11 mouse cellular contexts compared by ENCODE assay signal in the genomic region with DNA sequence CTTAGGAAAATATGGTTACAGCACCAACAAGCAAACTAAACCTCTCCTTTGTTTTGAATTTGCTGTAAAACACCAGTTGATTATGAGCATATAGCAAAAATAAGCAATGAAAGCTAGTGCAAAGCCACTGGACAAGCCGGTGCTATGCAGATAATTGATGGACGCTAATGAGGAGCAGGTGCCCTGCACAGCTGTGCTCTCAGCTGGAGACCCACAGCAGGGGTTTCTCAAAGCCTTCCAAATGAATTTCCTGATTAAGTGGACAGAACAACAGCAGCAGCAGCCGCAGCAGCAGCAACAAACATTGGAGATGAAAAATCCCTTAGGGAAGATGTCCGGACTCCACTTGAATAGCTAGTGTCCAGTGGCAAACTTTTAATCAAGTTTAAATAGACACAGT.
DNase-seq lines count a peak whose midpoint lies in the region; ATAC-seq lines count a peak whose summit lies in the region.
"Had no signal": no experiment of that assay in that cellular context is flagged by ENCODE, and none has a peak within 500 bp of the region (broad histone marks: within the 10 kb centered on the region; RNA-seq: fewer than 3 reads in every experiment).

No protein-coding gene starts in this region.

- peaks cover 11% of the 10 kb centered on the region for H3K4me1 ChIP-seq in hindbrain, embryonic 10.5 days (replicated peaks)
- H3K4me1 ChIP-seq in hindbrain, embryonic 14.5 days (replicated peaks; ENCODE audit: control insufficient read depth, insufficient read depth, low read length) = peaks cover 7% of the 10 kb centered on the region; the same call in 1 of the 2 replicates
- peaks cover 6% of the 10 kb centered on the region; the same call in 1 of the 2 replicates for H3K4me1 ChIP-seq in midbrain, embryonic 11.5 days (ENCODE audit: control insufficient read depth, insufficient read depth, low read length)
- no peaks in the 10 kb centered on the region for H3K4me1 ChIP-seq in midbrain, embryonic 16.5 days (ENCODE audit: control insufficient read depth, insufficient read depth, low read length)
- no peaks in the 10 kb centered on the region for H3K4me1 ChIP-seq in intestine, embryonic 15.5 days (replicated peaks)
- H3K4me1 ChIP-seq: liver, embryonic 13.5 days had no signal

- H3K9ac ChIP-seq in hindbrain, embryonic 14.5 days = no peak overlapping the region
- no peak overlapping the region for H3K9ac ChIP-seq in midbrain, embryonic 11.5 days (ENCODE audit: low read length)
- H3K9ac ChIP-seq in midbrain, embryonic 16.5 days (ENCODE audit: low read depth, low read length) = no peak overlapping the region
- no peak overlapping the region for H3K9ac ChIP-seq in intestine, embryonic 15.5 days
- H3K9ac ChIP-seq: liver, embryonic 13.5 days had no signal

- no peaks in the 10 kb centered on the region for H3K27me3 ChIP-seq in hindbrain, embryonic 10.5 days (ENCODE audit: insufficient read depth, poor library complexity, severe bottlenecking)
- no peaks in the 10 kb centered on the region for H3K27me3 ChIP-seq in hindbrain, embryonic 14.5 days (ENCODE audit: control insufficient read depth, insufficient read depth, low read length)
- H3K27me3 ChIP-seq in midbrain, embryonic 11.5 days (ENCODE audit: control insufficient read depth, insufficient read depth, low read length) = no peaks in the 10 kb centered on the region
- H3K27me3 ChIP-seq in midbrain, embryonic 16.5 days (ENCODE audit: control insufficient read depth, insufficient read depth, low read depth, low read length) = no peaks in the 10 kb centered on the region
- no peaks in the 10 kb centered on the region for H3K27me3 ChIP-seq in intestine, embryonic 15.5 days (replicated peaks)
- H3K27me3 ChIP-seq: CH12.LX; liver, embryonic 13.5 days had no signal

- 11% methylated on average over 4 of the region's 4 CpGs for WGBS in hindbrain, embryonic 10.5 days
- 5% methylated on average over 4 of the region's 4 CpGs for WGBS in hindbrain, embryonic 14.5 days
- WGBS in midbrain, embryonic 11.5 days = 5% methylated on average over 4 of the region's 4 CpGs
- WGBS in midbrain, embryonic 16.5 days = 5% methylated on average over 4 of the region's 4 CpGs
- 40% methylated on average over 4 of the region's 4 CpGs for WGBS in intestine, embryonic 15.5 days

- ATAC-seq in hindbrain, embryonic 14.5 days (ENCODE audit: low FRiP score) = no peak
- peak; percentile 77 for ATAC-seq in midbrain, embryonic 11.5 days (ENCODE audit: low FRiP score)
- ATAC-seq in midbrain, embryonic 16.5 days = no peak
- peak; percentile 59; the same call in 1 of the 2 replicates for ATAC-seq in intestine, embryonic 15.5 days

- no peaks in the 10 kb centered on the region for H3K9me3 ChIP-seq in hindbrain, embryonic 10.5 days
- no peaks in the 10 kb centered on the region for H3K9me3 ChIP-seq in hindbrain, embryonic 14.5 days (ENCODE audit: control insufficient read depth, low read length)
- H3K9me3 ChIP-seq in midbrain, embryonic 11.5 days (ENCODE audit: control insufficient read depth, low read length) = no peaks in the 10 kb centered on the region
- no peaks in the 10 kb centered on the region for H3K9me3 ChIP-seq in midbrain, embryonic 16.5 days (replicated peaks; ENCODE audit: control insufficient read depth, low read length, poor library complexity, severe bottlenecking)
- no peaks in the 10 kb centered on the region for H3K9me3 ChIP-seq in intestine, embryonic 15.5 days
- H3K9me3 ChIP-seq: liver, embryonic 13.5 days had no signal

- no peak overlapping the region for H3K4me2 ChIP-seq in hindbrain, embryonic 14.5 days (replicated peaks)
- no peak overlapping the region for H3K4me2 ChIP-seq in midbrain, embryonic 11.5 days
- no peak overlapping the region for H3K4me2 ChIP-seq in midbrain, embryonic 16.5 days (ENCODE audit: low read length)
- H3K4me2 ChIP-seq in intestine, embryonic 15.5 days (replicated peaks) = no peak overlapping the region
- H3K4me2 ChIP-seq: liver, embryonic 13.5 days had no signal

- H3K36me3 ChIP-seq in hindbrain, embryonic 10.5 days = no peaks in the 10 kb centered on the region
- H3K36me3 ChIP-seq in hindbrain, embryonic 14.5 days (replicated peaks; ENCODE audit: control insufficient read depth, insufficient read depth) = no peaks in the 10 kb centered on the region
- no peaks in the 10 kb centered on the region for H3K36me3 ChIP-seq in midbrain, embryonic 11.5 days (ENCODE audit: control insufficient read depth, insufficient read depth, low read length)
- H3K36me3 ChIP-seq in midbrain, embryonic 16.5 days (ENCODE audit: control insufficient read depth, insufficient read depth, low read length) = no peaks in the 10 kb centered on the region
- H3K36me3 ChIP-seq in intestine, embryonic 15.5 days = no peaks in the 10 kb centered on the region
- H3K36me3 ChIP-seq: liver, embryonic 13.5 days had no signal

- no peak overlapping the region for H3K4me3 ChIP-seq in hindbrain, embryonic 10.5 days
- no peak overlapping the region for H3K4me3 ChIP-seq in hindbrain, embryonic 14.5 days (replicated peaks; ENCODE audit: low read length)
- H3K4me3 ChIP-seq in midbrain, embryonic 11.5 days (ENCODE audit: low read depth, low read length) = no peak overlapping the region
- H3K4me3 ChIP-seq in midbrain, embryonic 16.5 days (ENCODE audit: low read depth, low read length) = no peak overlapping the region
- H3K4me3 ChIP-seq in intestine, embryonic 15.5 days (replicated peaks) = no peak overlapping the region
- H3K4me3 ChIP-seq: layer of hippocampus, adult 2 months; liver, embryonic 13.5 days had no signal

- DNase-seq in hindbrain, embryonic 10.5 days (ENCODE audit: low spot score) = peak; percentile 70
- no peak for DNase-seq in hindbrain, embryonic 14.5 days (ENCODE audit: low spot score)
- peak; percentile 87 for DNase-seq in midbrain, embryonic 11.5 days (ENCODE audit: low spot score, missing footprints)
- peak; percentile 90 for DNase-seq in retina, postnatal 1 day
- no peak for DNase-seq in MN1 (ENCODE audit: low spot score)
- DNase-seq in adrenal gland, adult 2 months = no peak
- DNase-seq: liver, embryonic 13.5 days had no signal

- H3K27ac ChIP-seq in hindbrain, embryonic 10.5 days = peak overlapping the region; percentile 12; the same call in 1 of the 2 replicates
- no peak overlapping the region; the same call in 1 of the 2 replicates for H3K27ac ChIP-seq in hindbrain, embryonic 14.5 days
- 0 out of 2 replicates have a peak overlapping the region, but pooled peaks have one; percentile 25 for H3K27ac ChIP-seq in midbrain, embryonic 11.5 days (ENCODE audit: low read depth, low read length)
- no peak overlapping the region for H3K27ac ChIP-seq in midbrain, embryonic 16.5 days (ENCODE audit: low read length)
- H3K27ac ChIP-seq in intestine, embryonic 15.5 days = 0 out of 2 replicates have a peak overlapping the region, but pooled peaks have one; percentile 32
- H3K27ac ChIP-seq: layer of hippocampus, adult 2 months; liver, embryonic 13.5 days had no signal

Comparison
In these comparisons a context has a peak if more than half of its experiments do, and no peak if none do; other contexts are left out.
1. DNase-seq: peak in hindbrain, embryonic 10.5 days (single experiment), midbrain, embryonic 11.5 days (single experiment) and retina, postnatal 1 day (single experiment); none in hindbrain, embryonic 14.5 days (single experiment), MN1 (single experiment) and adrenal gland, adult 2 months (single experiment).
2. H3K27ac ChIP-seq: peak in hindbrain, embryonic 10.5 days (single experiment), midbrain, embryonic 11.5 days (single experiment) and intestine, embryonic 15.5 days (single experiment); none in hindbrain, embryonic 14.5 days (single experiment) and midbrain, embryonic 16.5 days (single experiment).
3. ATAC-seq: peak in midbrain, embryonic 11.5 days (single experiment) and intestine, embryonic 15.5 days (single experiment); none in hindbrain, embryonic 14.5 days (single experiment) and midbrain, embryonic 16.5 days (single experiment).